Mouse (Mus musculus) liver, embryonic 16.5 days (tissue): ENCODE data around the gene Apol10b. TPM values are rescaled to one million over a fixed set of nuclear protein-coding genes. Genes with fewer than 3 reads are reported as not detected.

ENCODE experiments used
- polyA plus RNA-seq: library from polyadenylated mRNA; unstranded; fragments of >200 nt; fragmentation: Nextera tagmentation; extraction: Ambion mirVana; gene quantifications from 2 replicates; pipeline ENCODE4 v1.2.1, GENCODE M21; 2015

The Apol10b gene
- polyA plus RNA-seq, 1 experiment from 2014 or later: not detected

Other genes starting within 250 kb of the Apol10b start
- 3.9 and 7.3 TPM in 2 replicates for gene Apol7a, start 197.0 kb downstream of the Apol10b start, polyA plus RNA-seq
- 0.15 TPM in 1 of 2 replicates, not detected in the other for gene Apol9a, start 185.0 kb downstream of the Apol10b start, polyA plus RNA-seq
- not detected in 2 replicates for gene Apol7b, start 148.6 kb downstream of the Apol10b start, polyA plus RNA-seq
- gene Apol10a, start 119.1 kb downstream of the Apol10b start, polyA plus RNA-seq: 0.04 TPM in 1 of 2 replicates, not detected in the other
- gene Apol11a, start 87.9 kb downstream of the Apol10b start, polyA plus RNA-seq: 0.09 and 0.11 TPM in 2 replicates
- gene Apol7c, start 62.8 kb downstream of the Apol10b start, polyA plus RNA-seq: 0.04 TPM in 1 of 2 replicates, not detected in the other
- gene 1700025B11Rik, start 34.2 kb downstream of the Apol10b start, polyA plus RNA-seq: not detected in 2 replicates
- not detected in 2 replicates for gene Gm36245, start 3.1 kb upstream of the Apol10b start, polyA plus RNA-seq
- gene Apol11b, start 47.2 kb upstream of the Apol10b start, polyA plus RNA-seq: 4.4 and 4.5 TPM in 2 replicates
- gene Apol7e, start 102.7 kb upstream of the Apol10b start, polyA plus RNA-seq: not detected in 2 replicates
- gene Apol9b, start 132.9 kb upstream of the Apol10b start, polyA plus RNA-seq: not detected in 2 replicates
- gene Apol8, start 160.9 kb upstream of the Apol10b start, polyA plus RNA-seq: 26.2 and 26.9 TPM in 2 replicates
- 19.7 and 21.9 TPM in 2 replicates for gene Myh9, start 246.1 kb upstream of the Apol10b start, polyA plus RNA-seq